In the genomic region with DNA sequence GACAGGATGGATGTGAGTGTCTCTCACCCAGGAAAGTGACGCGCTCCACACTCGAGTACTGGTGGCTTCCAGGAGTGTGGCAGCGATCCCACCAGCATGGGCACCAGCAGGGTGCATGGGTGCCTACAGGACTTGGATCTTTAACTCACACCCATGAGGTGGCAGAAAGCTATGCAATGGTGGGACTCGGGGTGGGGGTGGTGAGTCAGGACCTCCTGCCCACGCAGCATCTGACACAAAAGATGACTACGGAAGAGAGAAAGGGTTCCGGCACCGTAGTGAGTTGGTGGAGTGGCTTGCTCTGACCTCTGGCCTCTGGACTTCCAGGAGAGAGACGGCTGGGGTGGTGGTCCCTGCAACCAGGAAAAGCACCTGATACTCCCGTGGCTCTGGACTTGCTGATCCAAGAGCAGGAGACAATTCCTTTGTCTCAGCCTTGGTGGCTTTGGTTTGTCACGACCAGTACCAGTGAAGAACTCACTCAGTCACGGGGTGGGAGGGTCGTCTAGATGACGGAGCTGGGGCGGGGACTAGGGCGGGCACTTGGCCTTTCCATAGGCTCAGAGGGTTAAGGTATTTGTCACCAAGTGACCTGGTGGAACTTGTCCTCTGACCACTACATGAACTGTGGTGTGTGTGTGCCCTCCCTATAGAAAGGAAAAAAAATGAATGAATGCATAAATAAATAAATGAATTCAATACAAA, we compare ENCODE assay signal across 16 mouse cellular contexts. TPM values are rescaled to one million over a fixed set of nuclear protein-coding genes. Genes with fewer than 3 reads are reported as not detected.
A peak's percentile ranks its signal among the peaks of the same experiment; 100 is the strongest.
DNase-seq lines count a peak whose midpoint lies in the region; ATAC-seq and TF ChIP-seq lines count a peak whose summit lies in the region.
"Had no signal": no experiment of that assay in that cellular context is flagged by ENCODE, and none has a peak within 500 bp of the region (broad histone marks: within the 10 kb centered on the region; RNA-seq: fewer than 3 reads in every experiment).

No protein-coding gene starts in this region.

- TF ChIP-seq CTCF in liver, embryonic 14.5 days (IDR thresholded peaks at IDR 0.05; ENCODE audit: low read depth): no peak

- H3K9ac ChIP-seq in heart, embryonic 11.5 days (ENCODE audit: low read depth, low read length): peak overlapping the region; percentile 30; the same call in 1 of the 2 replicates
- H3K9ac ChIP-seq in midbrain, embryonic 13.5 days (replicated peaks): no peak overlapping the region
- no peak overlapping the region for H3K9ac ChIP-seq in liver, embryonic 14.5 days (replicated peaks)
- H3K9ac ChIP-seq: embryonic facial prominence, embryonic 12.5 days; neural tube, embryonic 13.5 days had no signal

- H3K4me1 ChIP-seq in heart, embryonic 11.5 days (ENCODE audit: control insufficient read depth, insufficient read depth, low read length): peaks cover 49% of the 10 kb centered on the region
- H3K4me1 ChIP-seq in midbrain, embryonic 10.5 days: peaks cover 54% of the 10 kb centered on the region
- peaks cover 6% of the 10 kb centered on the region for H3K4me1 ChIP-seq in midbrain, embryonic 13.5 days (replicated peaks)
- peaks cover 9 to 16% of the 10 kb centered on the region in 2 experiments for H3K4me1 ChIP-seq in liver, embryonic 14.5 days (replicated peaks; ENCODE audit: control insufficient read depth in 2 of 2, insufficient read depth in 2 of 2, low read length in 1 of 2)

- no peak for DNase-seq in heart, postnatal 4 days
- no peak for DNase-seq in midbrain, embryonic 10.5 days (ENCODE audit: low spot score)
- peak; percentile 71 for DNase-seq in Muller cell, postnatal 12 days (ENCODE audit: inconsistent ontology term)
- DNase-seq in liver, embryonic 14.5 days (ENCODE audit: low read depth in 3 of 3, low spot score in 3 of 3): no peak
- no peak for DNase-seq in right cerebral cortex, adult 18-20 months
- DNase-seq in urinary bladder, postnatal 14 days (ENCODE audit: low spot score): no peak
- DNase-seq: cerebellum, postnatal 10 days; right cerebral cortex, postnatal 25 days had no signal

- no peak for TF ChIP-seq EP300 in liver, embryonic 14.5 days (IDR thresholded peaks at IDR 0.05; ENCODE audit: low read depth)

- no peaks in the 10 kb centered on the region for H3K36me3 ChIP-seq in heart, embryonic 11.5 days (ENCODE audit: control insufficient read depth, insufficient read depth, low read length)
- H3K36me3 ChIP-seq in midbrain, embryonic 10.5 days: no peaks in the 10 kb centered on the region
- H3K36me3 ChIP-seq in midbrain, embryonic 13.5 days: no peaks in the 10 kb centered on the region
- no peaks in the 10 kb centered on the region for H3K36me3 ChIP-seq in liver, embryonic 14.5 days (replicated peaks; ENCODE audit: control insufficient read depth, insufficient read depth, low read depth)
- H3K36me3 ChIP-seq: embryonic facial prominence, embryonic 12.5 days; neural tube, embryonic 13.5 days had no signal

- ATAC-seq in heart, embryonic 11.5 days (replicated peaks; ENCODE audit: insufficient number of reproducible peaks, low FRiP score, low TSS enrichment): no peak
- no peak for ATAC-seq in midbrain, embryonic 13.5 days
- peak; percentile 39; the same call in 1 of the 2 replicates for ATAC-seq in liver, embryonic 14.5 days (ENCODE audit: insufficient read depth)
- ATAC-seq: forebrain, embryonic 16.5 days; lung, postnatal 0 days; midbrain, embryonic 16.5 days had no signal

- 53% methylated on average over 17 of the region's 17 CpGs for WGBS in heart, embryonic 11.5 days (ENCODE audit: insufficient replicate concordance)
- 48% methylated on average over 17 of the region's 17 CpGs for WGBS in midbrain, embryonic 10.5 days
- WGBS in midbrain, embryonic 13.5 days: 54% methylated on average over 17 of the region's 17 CpGs
- WGBS in liver, embryonic 14.5 days (ENCODE audit: insufficient replicate concordance): 44% methylated on average over 17 of the region's 17 CpGs

- no peaks in the 10 kb centered on the region for H3K27me3 ChIP-seq in heart, embryonic 11.5 days (ENCODE audit: control insufficient read depth, insufficient read depth, low read length)
- 0 out of 2 replicates have a peak, but pooled peaks cover 14% of the 10 kb centered on the region for H3K27me3 ChIP-seq in midbrain, embryonic 10.5 days (ENCODE audit: low read depth, poor library complexity, severe bottlenecking)
- H3K27me3 ChIP-seq in midbrain, embryonic 13.5 days: no peaks in the 10 kb centered on the region
- H3K27me3 ChIP-seq in liver, embryonic 14.5 days (ENCODE audit: control insufficient read depth, insufficient read depth, low read length): no peaks in the 10 kb centered on the region
- H3K27me3 ChIP-seq: embryonic facial prominence, embryonic 12.5 days; neural tube, embryonic 13.5 days had no signal

- peak overlapping the region; percentile 67; the same call in 1 of the 2 replicates for H3K27ac ChIP-seq in heart, embryonic 11.5 days (ENCODE audit: low read depth, low read length)
- peak overlapping the region; percentile 52; the same call in 1 of the 2 replicates for H3K27ac ChIP-seq in midbrain, embryonic 10.5 days (replicated peaks)
- no peak overlapping the region for H3K27ac ChIP-seq in midbrain, embryonic 13.5 days
- H3K27ac ChIP-seq in liver, embryonic 14.5 days: no peak overlapping the region; the same call in 1 of the 2 replicates
- H3K27ac ChIP-seq: embryonic facial prominence, embryonic 12.5 days; neural tube, embryonic 13.5 days; stomach, postnatal 0 days had no signal

- H3K4me3 ChIP-seq in heart, embryonic 11.5 days (ENCODE audit: low read depth, low read length): no peak overlapping the region
- no peak overlapping the region for H3K4me3 ChIP-seq in midbrain, embryonic 10.5 days
- no peak overlapping the region for H3K4me3 ChIP-seq in midbrain, embryonic 13.5 days (replicated peaks)
- peak overlapping the region; percentile 10 to 29; a peak in 2 of 4 replicates for H3K4me3 ChIP-seq in liver, embryonic 14.5 days (ENCODE audit: insufficient read depth in 1 of 2, low read depth in 2 of 2, low read length in 2 of 2)
- H3K4me3 ChIP-seq: embryonic facial prominence, embryonic 12.5 days; neural tube, embryonic 13.5 days had no signal

- no peak overlapping the region for H3K4me2 ChIP-seq in heart, embryonic 11.5 days
- H3K4me2 ChIP-seq in midbrain, embryonic 13.5 days (replicated peaks): no peak overlapping the region
- H3K4me2 ChIP-seq in liver, embryonic 14.5 days (ENCODE audit: low read depth): peak overlapping the region; percentile 41
- H3K4me2 ChIP-seq: embryonic facial prominence, embryonic 12.5 days; neural tube, embryonic 13.5 days had no signal

- no peaks in the 10 kb centered on the region for H3K9me3 ChIP-seq in heart, embryonic 11.5 days (replicated peaks; ENCODE audit: control insufficient read depth, low read length)
- no peaks in the 10 kb centered on the region for H3K9me3 ChIP-seq in midbrain, embryonic 10.5 days (replicated peaks)
- no peaks in the 10 kb centered on the region for H3K9me3 ChIP-seq in midbrain, embryonic 13.5 days
- no peaks in the 10 kb centered on the region for H3K9me3 ChIP-seq in liver, embryonic 14.5 days (ENCODE audit: control insufficient read depth, low read length)
- H3K9me3 ChIP-seq: embryonic facial prominence, embryonic 12.5 days; neural tube, embryonic 13.5 days had no signal

RNA-seq across cellular contexts. Expression of gene Rbm38, which starts 27.9 kb away (rescaled TPM):
- 161 and 169 TPM in 2 replicates for polyA plus RNA-seq in heart, embryonic 11.5 days (2014; fragmentation: Nextera tagmentation; extraction: Ambion mirVana)
- total RNA-seq in heart, postnatal 4 days (2021): 100 to 1,000 TPM; 112 to 126 TPM
- polyA plus RNA-seq in midbrain, embryonic 10.5 days (2016; fragmentation: Nextera tagmentation; extraction: Ambion mirVana): 94.6 and 107 TPM in 2 replicates
- 26.6 and 29.4 TPM in 2 replicates for polyA plus RNA-seq in midbrain, embryonic 13.5 days (2015; fragmentation: Nextera tagmentation; extraction: Ambion mirVana)
- polyA plus RNA-seq in liver, embryonic 14.5 days (2012; rRNA removed): 274 and 315 TPM in 2 replicates
- polyA plus RNA-seq in liver, embryonic 14.5 days (2014; fragmentation: Nextera tagmentation; extraction: Ambion mirVana): 270 and 320 TPM in 2 replicates

RNA-seq across cellular contexts. Expression of gene Rae1, which starts 48.3 kb away (rescaled TPM):
- polyA plus RNA-seq in heart, embryonic 11.5 days (2014; fragmentation: Nextera tagmentation; extraction: Ambion mirVana): 114 and 118 TPM in 2 replicates
- total RNA-seq in heart, postnatal 4 days (2021): 10 to 100 TPM; 55.9 to 60.3 TPM
- 155 and 169 TPM in 2 replicates for polyA plus RNA-seq in midbrain, embryonic 10.5 days (2016; fragmentation: Nextera tagmentation; extraction: Ambion mirVana)
- 121 TPM in 2 replicates for polyA plus RNA-seq in midbrain, embryonic 13.5 days (2015; fragmentation: Nextera tagmentation; extraction: Ambion mirVana)
- polyA plus RNA-seq in liver, embryonic 14.5 days (2012; rRNA removed): 39.4 and 45.9 TPM in 2 replicates
- 65.3 and 71.1 TPM in 2 replicates for polyA plus RNA-seq in liver, embryonic 14.5 days (2014; fragmentation: Nextera tagmentation; extraction: Ambion mirVana)

Comparison
In these comparisons a context has a peak if more than half of its experiments do, and no peak if none do; other contexts are left out.
1. H3K27ac ChIP-seq: peak in heart, embryonic 11.5 days (single experiment) and midbrain, embryonic 10.5 days (single experiment); none in midbrain, embryonic 13.5 days (single experiment) and liver, embryonic 14.5 days (single experiment).
2. H3K4me3 ChIP-seq: peak in liver, embryonic 14.5 days (2 of 2); none in heart, embryonic 11.5 days (single experiment), midbrain, embryonic 10.5 days (single experiment) and midbrain, embryonic 13.5 days (single experiment).